17 mouse cellular contexts compared by ENCODE assay signal in genomic region chr1:126966394-126966793, GRCm38 (mm10).
DNase-seq lines count a peak whose midpoint lies in the region; ATAC-seq and TF ChIP-seq lines count a peak whose summit lies in the region.
"Had no signal": no experiment of that assay in that cellular context is flagged by ENCODE, and none has a peak within 500 bp of the region (broad histone marks: within the 10 kb centered on the region; RNA-seq: fewer than 3 reads in every experiment).

No protein-coding gene starts in this region.

- H3K27ac ChIP-seq in embryonic facial prominence, embryonic 11.5 days (replicated peaks; ENCODE audit: low read depth, low read length), result no peak overlapping the region
- H3K27ac ChIP-seq in embryonic facial prominence, embryonic 10.5 days (replicated peaks), result no peak overlapping the region
- no peak overlapping the region for H3K27ac ChIP-seq in left cerebral cortex, adult 2 months
- H3K27ac ChIP-seq: limb, embryonic 13.5 days; neural tube, embryonic 12.5 days had no signal

- H3K4me2 ChIP-seq in embryonic facial prominence, embryonic 11.5 days (ENCODE audit: low read depth, low read length), result no peak overlapping the region
- H3K4me2 ChIP-seq: limb, embryonic 13.5 days; neural tube, embryonic 12.5 days had no signal

- TF ChIP-seq POLR2A in brain, embryonic 14.5 days (IDR thresholded peaks at IDR 0.05; ENCODE audit: borderline replicate concordance, extremely low read depth, insufficient read depth, insufficient read length, poor library complexity, severe bottlenecking), result no peak

- DNase-seq in embryonic facial prominence, embryonic 11.5 days (ENCODE audit: low spot score), result peak; percentile 35
- no peak for DNase-seq in embryonic facial prominence, embryonic 10.5 days (ENCODE audit: low spot score)
- DNase-seq in left cerebral cortex, adult 2 months (ENCODE audit: extremely low spot score in 1 of 2, low spot score in 2 of 2), result no peak
- DNase-seq in left cerebral cortex, postnatal 36 days (ENCODE audit: low spot score in 2 of 2), result no peak
- peak; percentile 15 for DNase-seq in 416B (ENCODE audit: low read depth)
- DNase-seq in brain, embryonic 14.5 days (ENCODE audit: low read depth), result no peak
- DNase-seq in B cell, adult 2 months, result no peak
- DNase-seq in frontal cortex, postnatal 14 days (ENCODE audit: low spot score in 2 of 2), result no peak
- DNase-seq: adrenal gland, adult 8-10 months; cerebellum, postnatal 36 days; kidney, postnatal 4 days; lung, postnatal 4 days; midbrain, embryonic 14.5 days had no signal

- TF ChIP-seq CTCF in left cerebral cortex, adult 2 months (IDR thresholded peaks at IDR 0.05), result peak; percentile 54
- TF ChIP-seq CTCF in brain, embryonic 14.5 days (IDR thresholded peaks at IDR 0.05; ENCODE audit: borderline replicate concordance, extremely low read depth, insufficient read depth, insufficient read length), result peak; percentile 26; the same call in 1 of the 2 replicates

- H3K9me3 ChIP-seq in embryonic facial prominence, embryonic 11.5 days (replicated peaks; ENCODE audit: control insufficient read depth, low read length), result no peaks in the 10 kb centered on the region
- no peaks in the 10 kb centered on the region for H3K9me3 ChIP-seq in embryonic facial prominence, embryonic 10.5 days
- H3K9me3 ChIP-seq: limb, embryonic 13.5 days; neural tube, embryonic 12.5 days had no signal

- H3K4me3 ChIP-seq in embryonic facial prominence, embryonic 11.5 days (ENCODE audit: low read depth, low read length), result no peak overlapping the region
- H3K4me3 ChIP-seq in embryonic facial prominence, embryonic 10.5 days, result no peak overlapping the region
- no peak overlapping the region for H3K4me3 ChIP-seq in left cerebral cortex, adult 2 months
- H3K4me3 ChIP-seq: limb, embryonic 13.5 days; neural tube, embryonic 12.5 days had no signal

- intact Hi-C loops in left cerebral cortex, adult 2 months (cut with DNase I), result no loop called here
- intact Hi-C loops in left cerebral cortex, postnatal 36 days (cut with DNase I), result no loop called here

- no peak for ATAC-seq in embryonic facial prominence, embryonic 11.5 days (replicated peaks; ENCODE audit: insufficient number of reproducible peaks, low FRiP score, low TSS enrichment, low read depth)
- ATAC-seq: forebrain, embryonic 14.5 days; inflammation-experienced regulatory T-cells, adult 6 months had no signal

- no peak overlapping the region for H3K9ac ChIP-seq in embryonic facial prominence, embryonic 11.5 days (replicated peaks; ENCODE audit: low read length)
- H3K9ac ChIP-seq: limb, embryonic 13.5 days; neural tube, embryonic 12.5 days had no signal

- H3K27me3 ChIP-seq in embryonic facial prominence, embryonic 11.5 days (ENCODE audit: control insufficient read depth, insufficient read depth, low read length), result no peaks in the 10 kb centered on the region
- no peaks in the 10 kb centered on the region for H3K27me3 ChIP-seq in embryonic facial prominence, embryonic 10.5 days (replicated peaks; ENCODE audit: low read depth, poor library complexity, severe bottlenecking)
- H3K27me3 ChIP-seq: limb, embryonic 13.5 days; neural tube, embryonic 12.5 days had no signal

- H3K36me3 ChIP-seq in embryonic facial prominence, embryonic 11.5 days (replicated peaks; ENCODE audit: control insufficient read depth, insufficient read depth, low read depth, low read length), result no peaks in the 10 kb centered on the region
- no peaks in the 10 kb centered on the region for H3K36me3 ChIP-seq in embryonic facial prominence, embryonic 10.5 days (replicated peaks)
- H3K36me3 ChIP-seq: limb, embryonic 13.5 days; neural tube, embryonic 12.5 days had no signal

- H3K4me1 ChIP-seq in embryonic facial prominence, embryonic 11.5 days (ENCODE audit: control insufficient read depth, insufficient read depth, low read length), result no peaks in the 10 kb centered on the region
- H3K4me1 ChIP-seq in embryonic facial prominence, embryonic 10.5 days, result no peaks in the 10 kb centered on the region
- H3K4me1 ChIP-seq: limb, embryonic 13.5 days; neural tube, embryonic 12.5 days had no signal

Comparison
In these comparisons a context has a peak if more than half of its experiments do, and no peak if none do; other contexts are left out.
1. DNase-seq: peak in embryonic facial prominence, embryonic 11.5 days (single experiment) and 416B (single experiment); none in embryonic facial prominence, embryonic 10.5 days (single experiment), left cerebral cortex, adult 2 months (0 of 2), left cerebral cortex, postnatal 36 days (0 of 2), brain, embryonic 14.5 days (single experiment), B cell, adult 2 months (0 of 2) and frontal cortex, postnatal 14 days (0 of 2).